Mouse (Mus musculus) hindbrain, embryonic 15.5 days (tissue): ENCODE results near the gene Tigd3. TPM values are rescaled to one million over a fixed set of nuclear protein-coding genes. Genes with fewer than 3 reads are reported as not detected.

Source experiments
- ATAC-seq: fragments of 200-750 bp; cut with Nextera tagmentation; 2 replicates; pipeline ENCODE4 v1.8.0; 2017; ENCODE audit warnings: low read depth, moderate number of reproducible peaks, moderate TSS enrichment; ENCODE audit not compliant: low FRiP score
- H3K27ac ChIP-seq: fragments of 300-500 bp; sonication (generic); replicated peaks from 2 replicates; pipeline ENCODE4 v1.5.1; 2015; ENCODE audit warnings: mild to moderate bottlenecking, inconsistent platforms
- H3K27me3 ChIP-seq: fragments of 300-500 bp; sonication (generic); 2 replicates; pipeline ENCODE4 v1.6.1; 2015; ENCODE audit warnings: control low read depth, inconsistent platforms
- H3K36me3 ChIP-seq: fragments of 300-500 bp; sonication (generic); 2 replicates; pipeline ENCODE4 v1.6.1; 2015; ENCODE audit warnings: control low read depth, inconsistent platforms
- H3K4me1 ChIP-seq: fragments of 300-500 bp; sonication (generic); replicated peaks from 2 replicates; pipeline ENCODE4 v1.6.1; 2015; ENCODE audit warnings: control low read depth, inconsistent platforms
- H3K4me2 ChIP-seq: fragments of 300-500 bp; sonication (generic); 2 replicates; pipeline ENCODE4 v1.6.1; 2015; ENCODE audit warnings: moderate library complexity, mild to moderate bottlenecking, inconsistent platforms
- H3K4me3 ChIP-seq: fragments of 300-500 bp; sonication (generic); 2 replicates; pipeline ENCODE4 v1.5.1; 2015; ENCODE audit warnings: mild to moderate bottlenecking, inconsistent platforms
- H3K9ac ChIP-seq: fragments of 300-500 bp; sonication (generic); 2 replicates; pipeline ENCODE4 v1.6.1; 2015; ENCODE audit warnings: inconsistent platforms
- H3K9me3 ChIP-seq: fragments of 300-500 bp; sonication (generic); 2 replicates; pipeline ENCODE4 v1.6.1; 2016; ENCODE audit warnings: control low read depth, inconsistent platforms
- WGBS: fragments of 180-500 bp; shearing (Covaris S2); methylation state at CpG from one replicate; pipeline ENCODE4 v1.1.7; 2015; 5-methylcytosine and 5-hydroxymethylcytosine counted together
- polyA plus RNA-seq: library from polyadenylated mRNA; unstranded; fragments of >200 nt; fragmentation: Nextera tagmentation; extraction: Ambion mirVana; gene quantifications from 2 replicates; pipeline ENCODE4 v1.2.1, GENCODE M21; 2015

Gene Tigd3
- polyA plus RNA-seq, 1 experiment from 2014 or later = 11.7 TPM

GRCm38 (mm10) chr19:5929634-5930596 is 36.0 kb upstream of the Tigd3 start:
- Histone ChIP-seq H3K36me3 (no peaks in the 10 kb centered on the region), H3K9me3 (no peaks in the 10 kb centered on the region), H3K27ac (no peak overlapping the region), H3K9ac (no peak overlapping the region), H3K27me3 (no peaks in the 10 kb centered on the region), H3K4me1 (peaks cover 23% of the 10 kb centered on the region), H3K4me2 (no peak overlapping the region), H3K4me3 (no peak overlapping the region)
- 69% methylated on average over 14 of the region's 14 CpGs for WGBS
- no peak for ATAC-seq

- ATAC-seq = no peak
- no peaks in the 10 kb centered on the region for H3K9me3 ChIP-seq
- no peaks in the 10 kb centered on the region for H3K27me3 ChIP-seq
- WGBS = 77% methylated on average over 3 of the region's 3 CpGs
- peaks cover 27% of the 10 kb centered on the region for H3K4me1 ChIP-seq
- no peak overlapping the region for H3K27ac ChIP-seq
- H3K4me2 ChIP-seq = no peak overlapping the region
- no peak overlapping the region for H3K9ac ChIP-seq
- H3K4me3 ChIP-seq = no peak overlapping the region
- no peaks in the 10 kb centered on the region for H3K36me3 ChIP-seq
Measured at GRCm38 (mm10) chr19:5928546-5928945, 34.6 kb upstream of the Tigd3 start.

GRCm38 (mm10) chr19:5928104-5928503 is 34.2 kb upstream of the Tigd3 start:
- no peak for ATAC-seq
- Histone ChIP-seq H3K4me2 (no peak overlapping the region), H3K9ac (no peak overlapping the region), H3K27me3 (no peaks in the 10 kb centered on the region), H3K4me1 (peaks cover 29% of the 10 kb centered on the region), H3K4me3 (no peak overlapping the region), H3K27ac (no peak overlapping the region), H3K9me3 (no peaks in the 10 kb centered on the region), H3K36me3 (no peaks in the 10 kb centered on the region)
- 77% methylated on average over 6 of the region's 6 CpGs for WGBS

GRCm38 (mm10) chr19:5927532-5927931 is 33.6 kb upstream of the Tigd3 start:
- Histone ChIP-seq H3K4me2 (no peak overlapping the region), H3K27me3 (no peaks in the 10 kb centered on the region), H3K36me3 (no peaks in the 10 kb centered on the region), H3K27ac (no peak overlapping the region), H3K4me3 (no peak overlapping the region), H3K4me1 (peaks cover 35% of the 10 kb centered on the region), H3K9ac (no peak overlapping the region), H3K9me3 (no peaks in the 10 kb centered on the region)
- ATAC-seq = no peak
- 78% methylated on average over 8 of the region's 8 CpGs for WGBS

GRCm38 (mm10) chr19:5927026-5927425 is 33.1 kb upstream of the Tigd3 start:
- ATAC-seq = no peak
- H3K4me1 ChIP-seq = peaks cover 40% of the 10 kb centered on the region
- no peaks in the 10 kb centered on the region for H3K9me3 ChIP-seq
- no peak overlapping the region for H3K9ac ChIP-seq
- WGBS = 73% methylated on average over 11 of the region's 11 CpGs
- no peaks in the 10 kb centered on the region for H3K27me3 ChIP-seq
- no peak overlapping the region for H3K4me2 ChIP-seq
- H3K4me3 ChIP-seq = no peak overlapping the region
- no peaks in the 10 kb centered on the region for H3K36me3 ChIP-seq
- no peak overlapping the region for H3K27ac ChIP-seq

GRCm38 (mm10) chr19:5925311-5925855 is 31.4 kb upstream of the Tigd3 start:
- ATAC-seq = no peak
- Histone ChIP-seq H3K9me3 (no peaks in the 10 kb centered on the region), H3K27me3 (no peaks in the 10 kb centered on the region), H3K4me1 (peaks cover 46% of the 10 kb centered on the region), H3K27ac (peak overlapping the region; percentile 89), H3K4me2 (peak overlapping the region; percentile 81), H3K4me3 (peak overlapping the region; percentile 63), H3K36me3 (no peaks in the 10 kb centered on the region), H3K9ac (peak overlapping the region; percentile 80)
- 33% methylated on average over 11 of the region's 11 CpGs for WGBS

- ATAC-seq = peak; percentile 95
- WGBS = 0% methylated on average over 18 of the region's 18 CpGs
- H3K36me3 ChIP-seq = no peaks in the 10 kb centered on the region
- H3K27me3 ChIP-seq = no peaks in the 10 kb centered on the region
- peaks cover 43% of the 10 kb centered on the region for H3K4me1 ChIP-seq
- H3K9ac ChIP-seq = peak within 1 kb of the TSS; percentile 80
- H3K27ac ChIP-seq = peak within 1 kb of the TSS; percentile 89
- peak within 1 kb of the TSS; percentile 81 for H3K4me2 ChIP-seq
- H3K9me3 ChIP-seq = no peaks in the 10 kb centered on the region
- H3K4me3 ChIP-seq = peak within 1 kb of the TSS; percentile 63
Measured at GRCm38 (mm10) chr19:5924713-5925093, 30.8 kb upstream of the Tigd3 start, which contains the start of gene Cdc42ep2. TSS of gene Cdc42ep2 (minus strand) at chr19:5924816.

GRCm38 (mm10) chr19:5923990-5924712 is 30.2 kb upstream of the Tigd3 start:
- Histone ChIP-seq H3K9ac (peak overlapping the region; percentile 80), H3K27ac (peak overlapping the region; percentile 89), H3K27me3 (no peaks in the 10 kb centered on the region), H3K4me1 (peaks cover 41% of the 10 kb centered on the region), H3K4me3 (peak overlapping the region; percentile 63), H3K36me3 (no peaks in the 10 kb centered on the region), H3K9me3 (no peaks in the 10 kb centered on the region), H3K4me2 (peak overlapping the region; percentile 81)
- under 1% methylated on average over 38 of the region's 38 CpGs for WGBS
- peak; percentile 81 for ATAC-seq

- H3K4me1 ChIP-seq = peaks cover 41% of the 10 kb centered on the region
- H3K36me3 ChIP-seq = peaks cover 5% of the 10 kb centered on the region; the same call in 1 of the 2 replicates
- peak overlapping the region; percentile 81 for H3K4me2 ChIP-seq
- 90% methylated on average over 3 of the region's 3 CpGs for WGBS
- ATAC-seq = no peak
- H3K27me3 ChIP-seq = no peaks in the 10 kb centered on the region
- H3K4me3 ChIP-seq = no peak overlapping the region
- H3K27ac ChIP-seq = no peak overlapping the region
- H3K9ac ChIP-seq = no peak overlapping the region
- H3K9me3 ChIP-seq = no peaks in the 10 kb centered on the region
Measured at GRCm38 (mm10) chr19:5922963-5923362, 29.0 kb upstream of the Tigd3 start.

- ATAC-seq = no peak
- Histone ChIP-seq H3K27ac (no peak overlapping the region), H3K9ac (no peak overlapping the region), H3K27me3 (no peaks in the 10 kb centered on the region), H3K36me3 (peaks cover 11% of the 10 kb centered on the region; the same call in 1 of the 2 replicates), H3K4me3 (no peak overlapping the region; the same call in 1 of the 2 replicates), H3K9me3 (no peaks in the 10 kb centered on the region), H3K4me1 (peaks cover 40% of the 10 kb centered on the region), H3K4me2 (peak overlapping the region; percentile 81)
- WGBS = 80% methylated on average over 15 of the region's 15 CpGs
Measured at GRCm38 (mm10) chr19:5922119-5922942, 28.4 kb upstream of the Tigd3 start.

- no peak overlapping the region for H3K27ac ChIP-seq
- H3K36me3 ChIP-seq = peaks cover 16% of the 10 kb centered on the region; the same call in 1 of the 2 replicates
- H3K9me3 ChIP-seq = no peaks in the 10 kb centered on the region
- H3K4me2 ChIP-seq = peak overlapping the region; percentile 81
- no peaks in the 10 kb centered on the region for H3K27me3 ChIP-seq
- ATAC-seq = no peak
- H3K4me3 ChIP-seq = no peak overlapping the region; the same call in 1 of the 2 replicates
- WGBS = 22% methylated on average over 9 of the region's 9 CpGs
- H3K4me1 ChIP-seq = peaks cover 35% of the 10 kb centered on the region
- H3K9ac ChIP-seq = peak overlapping the region; percentile 35; the same call in 1 of the 2 replicates
Measured at GRCm38 (mm10) chr19:5921715-5922114, 27.8 kb upstream of the Tigd3 start.
